Mouse (Mus musculus) liver, embryonic 16.5 days (tissue): Measurements from ENCODE around the gene Stap2. TPM values are rescaled to one million over a fixed set of nuclear protein-coding genes. Genes with fewer than 3 reads are reported as not detected.

Source experiments
- ATAC-seq: fragments of 200-750 bp; cut with Nextera tagmentation; 2 replicates; pipeline ENCODE4 v1.8.0; 2017; ENCODE audit warnings: low read depth, mild to moderate bottlenecking, moderate number of reproducible peaks, moderate library complexity
- H3K27ac ChIP-seq: fragments of 300-500 bp; sonication (generic); 2 replicates; pipeline ENCODE4 v1.5.1; 2014; ENCODE audit warnings: mild to moderate bottlenecking, low read length
- H3K27me3 ChIP-seq: fragments of 300-500 bp; sonication (generic); 2 replicates; pipeline ENCODE4 v1.6.1; 2014; ENCODE audit warnings: low read depth, low read length, mixed read lengths; ENCODE audit not compliant: control insufficient read depth, insufficient read depth
- H3K36me3 ChIP-seq: fragments of 300-500 bp; sonication (generic); 2 replicates; pipeline ENCODE4 v1.6.1; 2014; ENCODE audit warnings: mild to moderate bottlenecking; ENCODE audit not compliant: control insufficient read depth, insufficient read depth
- H3K4me1 ChIP-seq: fragments of 300-500 bp; sonication (generic); 2 replicates; pipeline ENCODE4 v1.6.1; 2014; ENCODE audit warnings: low read depth, low read length, mixed read lengths; ENCODE audit not compliant: control insufficient read depth
- H3K4me2 ChIP-seq: fragments of 300-500 bp; sonication (generic); 2 replicates; pipeline ENCODE4 v1.6.1; 2014; ENCODE audit warnings: low read depth, low read length, mixed read lengths
- H3K4me3 ChIP-seq: fragments of 300-500 bp; sonication (generic); 2 replicates; pipeline ENCODE4 v1.5.1; 2014; ENCODE audit warnings: low read depth, mild to moderate bottlenecking, low read length
- H3K9ac ChIP-seq: fragments of 300-500 bp; sonication (generic); 2 replicates; pipeline ENCODE4 v1.6.1; 2014; ENCODE audit warnings: low read depth, low read length
- H3K9me3 ChIP-seq: fragments of 300-500 bp; sonication (generic); replicated peaks from 2 replicates; pipeline ENCODE4 v1.6.1; 2016; ENCODE audit warnings: low read length; ENCODE audit not compliant: control insufficient read depth
- WGBS: fragments of 180-500 bp; shearing (Covaris S2); extraction: QIAGEN DNeasy Blood & Tissue Kit; methylation state at CpG from one replicate; pipeline ENCODE4 v1.1.7; 2014; ENCODE audit not compliant: insufficient replicate concordance; 5-methylcytosine and 5-hydroxymethylcytosine counted together
- polyA plus RNA-seq: library from polyadenylated mRNA; unstranded; fragments of >200 nt; fragmentation: Nextera tagmentation; extraction: Ambion mirVana; gene quantifications from 2 replicates; pipeline ENCODE4 v1.2.1, GENCODE M21; 2015

The Stap2 gene
- polyA plus RNA-seq, 1 experiment from 2014 or later: 4.5 TPM

DNA sequence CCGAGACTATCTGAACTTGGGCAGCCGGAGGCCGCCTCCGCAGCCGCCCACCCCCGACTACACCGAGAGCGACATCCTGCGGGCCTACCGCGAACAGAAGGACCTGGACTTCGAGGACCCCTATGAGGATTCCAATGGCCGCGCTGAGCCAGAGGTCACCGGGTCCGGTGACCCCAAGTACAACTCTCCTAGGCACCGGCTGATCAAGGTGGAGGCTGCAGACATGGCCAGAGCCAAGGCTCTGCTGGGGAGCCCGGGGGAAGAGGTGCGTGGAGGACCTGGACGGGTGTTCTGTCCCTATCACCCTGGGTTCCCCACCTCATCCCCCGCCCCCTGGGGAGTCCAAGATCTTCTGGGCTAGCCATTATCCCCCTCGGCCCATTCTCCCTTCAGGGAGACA lies 33.9 kb downstream of the Stap2 start:
- H3K4me1 ChIP-seq: no peaks in the 10 kb centered on the region
- H3K27me3 ChIP-seq: peaks cover 31% of the 10 kb centered on the region
- H3K9ac ChIP-seq: no peak overlapping the region
- no peak overlapping the region for H3K27ac ChIP-seq
- no peaks in the 10 kb centered on the region; the same call in 1 of the 2 replicates for H3K36me3 ChIP-seq
- H3K4me2 ChIP-seq: no peak overlapping the region
- H3K9me3 ChIP-seq: no peaks in the 10 kb centered on the region
- ATAC-seq: no peak
- no peak overlapping the region for H3K4me3 ChIP-seq
- 28% methylated on average over 22 of the region's 22 CpGs for WGBS

- ATAC-seq: no peak
- Histone ChIP-seq H3K4me3 (peak within 1 kb of the TSS; percentile 37), H3K4me2 (peak within 1 kb of the TSS; percentile 63)
These were observed 35.2 kb downstream of the Stap2 start, which contains the start of gene Shd for GRCm38 (mm10) chr17:55969966-55970891. Gene Shd, plus strand, starts transcription at chr17:55970467.

DNA sequence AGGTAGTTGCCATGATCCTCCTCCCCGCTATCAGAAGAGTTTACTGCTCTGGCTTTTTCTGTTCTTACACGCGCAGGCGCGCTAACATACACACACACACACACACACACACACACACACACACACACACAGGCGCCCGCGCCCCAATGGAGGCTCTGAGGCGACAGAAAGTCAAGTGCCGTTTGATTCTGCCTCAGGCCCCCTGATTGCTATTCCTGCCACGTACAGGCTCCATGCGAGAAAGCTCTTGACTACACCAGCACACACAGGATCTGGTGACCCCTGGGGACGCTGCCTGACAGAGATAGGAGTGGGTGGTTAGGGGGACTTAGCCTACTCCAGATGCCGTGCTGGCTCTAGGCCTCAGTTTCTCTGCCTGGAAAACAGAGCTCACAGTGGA lies 35.8 kb downstream of the Stap2 start:
- Histone ChIP-seq H3K27me3 (peaks cover 31% of the 10 kb centered on the region), H3K9ac (no peak overlapping the region), H3K4me1 (no peaks in the 10 kb centered on the region), H3K27ac (no peak overlapping the region), H3K4me3 (no peak overlapping the region), H3K9me3 (no peaks in the 10 kb centered on the region), H3K4me2 (no peak overlapping the region), H3K36me3 (no peaks in the 10 kb centered on the region; the same call in none of the 2 replicates)
- WGBS: 46% methylated on average over 14 of the region's 14 CpGs
- ATAC-seq: no peak

More at GRCm38 (mm10) chr17:55969966-55970891, 35.2 kb downstream of the Stap2 start, which contains the start of gene Shd:
- Histone ChIP-seq H3K4me1 (no peaks in the 10 kb centered on the region), H3K9ac (peak within 1 kb of the TSS; percentile 5; the same call in 1 of the 2 replicates), H3K27ac (no peak within 1 kb of the TSS), H3K36me3 (no peaks in the 10 kb centered on the region; the same call in 1 of the 2 replicates), H3K9me3 (no peaks in the 10 kb centered on the region), H3K27me3 (peaks cover 31% of the 10 kb centered on the region)
- WGBS: 9% methylated on average over 54 of the region's 55 CpGs

- Histone ChIP-seq H3K9me3 (no peaks in the 10 kb centered on the region), H3K4me2 (no peak overlapping the region), H3K27me3 (peaks cover 31% of the 10 kb centered on the region), H3K36me3 (no peaks in the 10 kb centered on the region; the same call in none of the 2 replicates), H3K4me3 (no peak overlapping the region), H3K4me1 (no peaks in the 10 kb centered on the region), H3K27ac (no peak overlapping the region), H3K9ac (no peak overlapping the region)
- no peak for ATAC-seq
- 63% methylated on average over 7 of the region's 7 CpGs for WGBS
These were observed 37.2 kb downstream of the Stap2 start for GRCm38 (mm10) chr17:55968210-55968609.

GRCm38 (mm10) chr17:55967186-55967585 lies 38.2 kb downstream of the Stap2 start:
- Histone ChIP-seq H3K9me3 (no peaks in the 10 kb centered on the region), H3K4me2 (no peak overlapping the region), H3K27ac (no peak overlapping the region), H3K27me3 (peaks cover 31% of the 10 kb centered on the region), H3K9ac (no peak overlapping the region), H3K4me1 (no peaks in the 10 kb centered on the region; the same call in 1 of the 2 replicates), H3K36me3 (no peaks in the 10 kb centered on the region; the same call in none of the 2 replicates), H3K4me3 (no peak overlapping the region)
- WGBS: 79% methylated on average over 4 of the region's 4 CpGs
- no peak for ATAC-seq

- 63% methylated on average over 9 of the region's 9 CpGs for WGBS
- Histone ChIP-seq H3K36me3 (no peaks in the 10 kb centered on the region; the same call in none of the 2 replicates), H3K27ac (no peak overlapping the region), H3K27me3 (peaks cover 10% of the 10 kb centered on the region), H3K9ac (no peak overlapping the region), H3K9me3 (no peaks in the 10 kb centered on the region), H3K4me1 (peaks cover 5% of the 10 kb centered on the region), H3K4me3 (no peak overlapping the region), H3K4me2 (no peak overlapping the region)
- no peak for ATAC-seq
These were observed 40.4 kb downstream of the Stap2 start for GRCm38 (mm10) chr17:55964996-55965395.

DNA sequence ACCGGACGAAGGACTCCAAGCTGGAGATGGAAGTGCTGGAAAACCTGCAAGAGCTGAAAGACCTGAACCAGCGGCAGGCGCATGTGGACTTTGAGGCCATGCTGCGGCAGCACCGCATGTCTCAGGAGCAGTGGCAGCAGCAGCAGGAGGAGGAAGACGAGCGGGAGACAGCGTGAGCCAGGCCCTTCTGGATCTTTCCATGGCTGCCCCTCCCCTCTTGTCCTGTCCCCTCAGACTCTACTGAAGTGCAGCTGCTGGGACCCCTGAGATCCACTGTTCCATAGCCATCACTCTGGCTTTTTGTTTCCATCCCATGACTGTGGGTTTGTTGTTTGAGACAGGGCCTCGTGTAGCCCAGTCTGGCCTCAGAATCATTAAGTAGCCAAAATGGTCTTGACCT lies 40.9 kb downstream of the Stap2 start:
- no peak for ATAC-seq

GRCm38 (mm10) chr17:55963171-55963570 lies 42.2 kb downstream of the Stap2 start:
- Histone ChIP-seq H3K27ac (peak overlapping the region; percentile 72), H3K4me2 (0 out of 2 replicates have a peak overlapping the region, but pooled peaks have one; percentile 27), H3K9ac (no peak overlapping the region), H3K4me1 (peaks cover 15% of the 10 kb centered on the region), H3K9me3 (no peaks in the 10 kb centered on the region), H3K4me3 (no peak overlapping the region), H3K27me3 (no peaks in the 10 kb centered on the region), H3K36me3 (no peaks in the 10 kb centered on the region; the same call in none of the 2 replicates)
- peak; percentile 14 for ATAC-seq
- WGBS: 70% methylated on average over 14 of the region's 14 CpGs

More for the DNA sequence above, 40.9 kb downstream of the Stap2 start:
- no peak overlapping the region for H3K9ac ChIP-seq
- WGBS: 90% methylated on average over 10 of the region's 10 CpGs
- H3K27me3 ChIP-seq: peaks cover 5% of the 10 kb centered on the region
- H3K4me2 ChIP-seq: no peak overlapping the region
- H3K36me3 ChIP-seq: no peaks in the 10 kb centered on the region; the same call in none of the 2 replicates
- no peak overlapping the region for H3K4me3 ChIP-seq
- H3K4me1 ChIP-seq: peaks cover 10% of the 10 kb centered on the region
- no peaks in the 10 kb centered on the region for H3K9me3 ChIP-seq
- no peak overlapping the region for H3K27ac ChIP-seq

DNA sequence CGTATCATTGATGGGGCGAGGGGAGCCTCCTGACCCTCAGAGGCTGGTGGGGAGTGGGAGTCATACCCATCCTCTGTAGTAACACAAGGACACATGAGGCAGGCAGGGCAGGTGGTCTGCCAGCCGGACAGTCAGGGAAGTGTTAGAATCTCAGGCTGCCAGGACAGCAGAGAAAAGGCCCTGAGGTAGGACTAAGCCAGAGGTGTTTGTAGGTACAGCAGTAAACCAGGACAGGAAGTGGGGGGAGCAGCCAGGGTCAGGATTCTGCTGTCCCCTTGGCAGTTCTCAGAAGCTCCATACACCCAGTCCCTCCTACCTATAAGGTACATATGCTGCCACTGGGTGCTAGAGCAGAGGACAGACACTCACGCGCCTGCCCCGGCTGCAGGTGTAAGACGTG lies 43.8 kb downstream of the Stap2 start:
- Histone ChIP-seq H3K27ac (no peak overlapping the region), H3K36me3 (no peaks in the 10 kb centered on the region; the same call in 1 of the 2 replicates), H3K27me3 (no peaks in the 10 kb centered on the region), H3K9ac (no peak overlapping the region), H3K4me2 (no peak overlapping the region), H3K9me3 (no peaks in the 10 kb centered on the region), H3K4me1 (peaks cover 22% of the 10 kb centered on the region), H3K4me3 (no peak overlapping the region)
- 83% methylated on average over 7 of the region's 7 CpGs for WGBS
- ATAC-seq: no peak
